Mouse (Mus musculus) C2C12 (cell line): ENCODE measurements around the gene Mark3. TPM values are rescaled to one million over a fixed set of nuclear protein-coding genes. Genes with fewer than 3 reads are reported as not detected.
A peak's percentile ranks its signal among the peaks of the same experiment; 100 is the strongest.

Experiments used
- H3K27me3 ChIP-seq: one replicate; pipeline ENCODE4 v1.6.1; 2011; ENCODE audit not compliant: control insufficient read depth, insufficient read depth, insufficient read length
- H3K36me3 ChIP-seq: one replicate; pipeline ENCODE4 v1.6.1; 2011; ENCODE audit not compliant: control insufficient read depth, insufficient read depth
- H3K4me3 ChIP-seq: one replicate; pipeline ENCODE4 v1.5.1; 2011; ENCODE audit warnings: mild to moderate bottlenecking, control low read depth; ENCODE audit not compliant: poor library complexity, insufficient read depth, severe bottlenecking
- H3K79me2 ChIP-seq: one replicate; pipeline ENCODE4 v1.6.1; 2011; ENCODE audit not compliant: control insufficient read depth, insufficient read depth
- H3K79me3 ChIP-seq: one replicate; pipeline ENCODE4 v1.6.1; 2011; ENCODE audit warnings: low read depth, control low read depth
- H3ac ChIP-seq: one replicate; pipeline ENCODE3; 2011; ENCODE audit warnings: low read depth; ENCODE audit not compliant: control insufficient read depth, insufficient read length
- CEBPB ChIP-seq: IDR thresholded peaks from one replicate; pipeline ENCODE4 v1.6.1; 2011; ENCODE audit warnings: low read depth, mild to moderate bottlenecking, control low read depth, moderate library complexity
- CTCF ChIP-seq: IDR thresholded peaks from one replicate; pipeline ENCODE4 v1.5.1; 2011; ENCODE audit not compliant: control insufficient read depth, insufficient read depth, insufficient read length
- FOSL1 ChIP-seq: IDR thresholded peaks from one replicate; pipeline ENCODE4 v1.8.0; 2011; ENCODE audit warnings: mild to moderate bottlenecking, low read length; ENCODE audit not compliant: poor library complexity, insufficient read depth, severe bottlenecking
- MAX ChIP-seq: IDR thresholded peaks from one replicate; pipeline ENCODE4 v1.6.1; 2011; ENCODE audit warnings: mild to moderate bottlenecking, control low read depth
- MYOD1 ChIP-seq: IDR thresholded peaks from one replicate; pipeline ENCODE4 v1.6.1; 2011; ENCODE audit warnings: low read depth; ENCODE audit not compliant: control insufficient read depth, insufficient read length
- MYOG ChIP-seq: IDR thresholded peaks from one replicate; pipeline ENCODE4 v1.6.1; 2011; ENCODE audit not compliant: control insufficient read depth, insufficient read length; ENCODE audit errors: extremely low read depth
- USF1 ChIP-seq: IDR thresholded peaks from one replicate; pipeline ENCODE4 v1.6.1; 2011; ENCODE audit warnings: low read depth, mild to moderate bottlenecking, control low read depth, moderate library complexity
- polyA plus RNA-seq: library from polyadenylated mRNA; unstranded; fragments of >200 nt; fragmentation: generic; extraction: Trizol; gene quantifications from one replicate; pipeline ENCODE4 v1.2.1, GENCODE M21; 2012; ENCODE audit warnings: missing spikeins

The Mark3 gene
- polyA plus RNA-seq, 1 experiment = 35.0 TPM

DNA sequence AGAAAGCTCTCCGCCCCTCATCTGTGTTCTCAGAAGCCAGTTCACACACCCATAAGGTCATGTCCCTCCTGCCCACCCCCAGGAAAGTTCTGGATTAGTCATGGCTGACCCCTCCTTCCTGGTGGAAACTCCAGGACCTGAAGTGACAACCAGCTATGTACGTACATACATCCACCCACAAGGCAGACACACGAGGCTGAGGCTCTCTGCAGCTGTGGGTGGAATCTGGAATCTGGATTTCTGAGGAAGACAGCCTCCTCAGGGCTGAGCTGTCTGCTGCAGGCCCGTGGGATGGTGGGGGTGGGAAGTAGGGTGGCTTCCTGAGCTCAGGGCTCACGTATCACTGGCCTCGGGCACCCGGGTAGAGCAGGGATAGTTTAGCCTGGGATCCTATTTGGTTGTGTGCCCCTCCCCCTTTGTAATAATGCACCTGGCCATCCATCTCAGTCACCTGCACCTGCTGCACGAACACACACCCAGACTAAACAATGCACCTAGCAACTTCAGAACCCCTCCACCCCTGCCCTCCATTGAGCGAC lies 126.7 kb downstream of the Mark3 start:
- H3ac ChIP-seq = no peak overlapping the region
- no peaks in the 10 kb centered on the region for H3K36me3 ChIP-seq
- H3K4me3 ChIP-seq = no peak overlapping the region

DNA sequence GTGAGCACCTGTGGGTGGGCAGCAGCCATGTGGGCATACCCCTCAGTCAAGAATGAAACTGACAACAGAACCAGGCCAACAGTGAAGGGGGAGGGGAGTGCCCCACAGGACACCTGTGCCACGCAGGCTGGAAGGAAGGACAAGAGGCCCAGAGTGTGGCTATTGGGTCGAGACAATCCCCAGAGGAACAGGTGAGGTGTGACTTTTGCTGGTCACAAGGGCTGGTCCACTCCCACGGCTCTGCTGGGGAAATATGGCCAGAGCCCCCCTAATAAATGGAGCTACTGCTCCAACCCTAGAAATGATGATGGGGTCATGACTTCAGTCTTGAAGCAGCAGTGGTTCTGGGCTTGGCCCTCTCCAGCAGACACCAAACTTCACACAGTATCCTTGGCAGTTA lies 129.0 kb downstream of the Mark3 start:
- Histone ChIP-seq H3K4me3 (no peak overlapping the region), H3K27me3 (no peaks in the 10 kb centered on the region), H3K36me3 (no peaks in the 10 kb centered on the region), H3K79me2 (no peaks in the 10 kb centered on the region), H3K79me3 (no peaks in the 10 kb centered on the region), H3ac (no peak overlapping the region)
- no peak for TF ChIP-seq USF1
- no peak for TF ChIP-seq CEBPB
- no peak for TF ChIP-seq CTCF
- TF ChIP-seq MYOG = no peak

More for the DNA sequence above, 126.7 kb downstream of the Mark3 start:
- TF ChIP-seq USF1 (no peak), MYOG (no peak), MYOD1 (no peak), CEBPB (no peak), CTCF (no peak), MAX (no peak), FOSL1 (no peak)
- no peaks in the 10 kb centered on the region for H3K79me3 ChIP-seq
- no peaks in the 10 kb centered on the region for H3K27me3 ChIP-seq
- no peaks in the 10 kb centered on the region for H3K79me2 ChIP-seq

DNA sequence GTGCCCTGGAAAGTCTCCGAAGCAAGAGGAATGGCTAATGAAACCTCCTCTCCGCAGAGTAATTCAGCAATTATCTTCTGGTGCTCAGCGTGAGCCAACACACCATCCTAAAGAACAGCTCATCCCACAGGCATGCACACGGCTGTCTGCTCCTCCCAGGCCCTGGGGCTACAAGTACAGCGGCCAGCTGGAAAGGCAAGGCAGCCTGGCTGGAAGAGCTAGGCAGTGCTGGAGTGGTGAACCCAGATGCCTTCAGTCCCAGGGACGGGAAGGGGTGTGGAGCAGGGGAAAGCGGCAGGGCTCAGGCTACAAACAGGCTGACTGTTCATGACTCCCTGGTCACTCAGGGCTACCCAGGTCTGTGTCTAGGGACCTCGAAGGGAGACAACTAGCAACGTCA lies 130.3 kb downstream of the Mark3 start:
- no peak for TF ChIP-seq CTCF
- TF ChIP-seq MAX = peak; percentile 84
- TF ChIP-seq FOSL1 = peak; percentile 69
- no peak for TF ChIP-seq CEBPB
- no peak for TF ChIP-seq USF1
- no peak for TF ChIP-seq MYOG
- TF ChIP-seq MYOD1 = peak; percentile 69
- H3K79me3 ChIP-seq = no peaks in the 10 kb centered on the region
- peaks cover 11% of the 10 kb centered on the region for H3K36me3 ChIP-seq
- H3ac ChIP-seq = peak overlapping the region; percentile 6
- H3K79me2 ChIP-seq = no peaks in the 10 kb centered on the region
- no peak overlapping the region for H3K4me3 ChIP-seq
- H3K27me3 ChIP-seq = no peaks in the 10 kb centered on the region

DNA sequence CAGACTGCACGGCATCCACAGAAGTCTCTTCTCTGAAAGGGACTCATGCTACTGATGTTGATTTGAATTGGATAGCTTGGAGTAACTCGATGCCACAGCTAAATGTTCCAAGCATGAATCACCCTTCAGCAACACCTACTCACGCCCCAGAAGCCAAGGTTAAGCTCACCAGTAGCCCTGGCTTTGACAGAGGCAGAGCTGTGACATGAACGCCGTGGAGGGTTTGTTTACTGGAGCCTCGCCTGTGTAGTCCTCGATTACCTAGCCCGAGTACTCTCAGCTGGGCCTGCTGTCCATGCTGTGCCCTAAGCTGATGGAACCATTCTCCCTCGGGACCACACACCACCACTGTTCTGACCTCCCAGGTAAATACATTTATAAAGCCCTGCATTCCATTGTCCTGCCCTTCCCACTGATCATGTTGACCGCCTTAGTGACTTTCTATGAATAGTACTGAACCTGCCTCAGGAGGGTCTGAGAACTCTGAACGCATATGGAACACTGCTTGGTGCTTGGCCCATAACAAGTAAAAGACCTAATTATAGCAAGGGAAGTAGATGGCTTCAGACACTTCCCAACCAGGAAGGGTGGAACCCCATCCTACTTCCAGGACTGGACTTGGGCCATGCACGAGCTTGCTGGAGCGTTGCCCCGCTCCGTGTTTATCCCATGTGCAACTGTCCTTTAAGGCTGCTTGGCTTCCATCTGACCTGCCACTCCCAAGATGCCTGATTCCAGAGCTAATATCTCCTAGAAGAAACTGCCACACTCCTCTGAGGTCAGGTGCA lies 131.1 kb downstream of the Mark3 start:
- TF ChIP-seq MYOD1 = no peak
- no peak for TF ChIP-seq FOSL1
- peak; percentile 48 for TF ChIP-seq MAX
- no peak for TF ChIP-seq USF1
- TF ChIP-seq CEBPB = no peak
- TF ChIP-seq CTCF = no peak
- no peak for TF ChIP-seq MYOG
- H3ac ChIP-seq = no peak overlapping the region
- no peaks in the 10 kb centered on the region for H3K27me3 ChIP-seq
- H3K36me3 ChIP-seq = peaks cover 16% of the 10 kb centered on the region
- H3K79me2 ChIP-seq = peaks cover 6% of the 10 kb centered on the region
- H3K79me3 ChIP-seq = peaks cover 3% of the 10 kb centered on the region
- no peak overlapping the region for H3K4me3 ChIP-seq

Other genes with a start within 250 kb of the Mark3 start
- gene Cdc42bpb, start 196.8 kb upstream of the Mark3 start, polyA plus RNA-seq = 48.1 TPM
- gene Lbhd2, start 167.7 kb upstream of the Mark3 start, polyA plus RNA-seq = not detected
- 58.3 TPM for gene Exoc3l4, start 157.5 kb upstream of the Mark3 start, polyA plus RNA-seq
- gene Tnfaip2, start 132.1 kb upstream of the Mark3 start, polyA plus RNA-seq = 119 TPM
- 2.1 TPM for gene Gm266, start 88.7 kb upstream of the Mark3 start, polyA plus RNA-seq
- 91.0 TPM for gene Eif5, start 36.5 kb upstream of the Mark3 start, polyA plus RNA-seq
- 61.4 TPM for gene Ckb, start 97.8 kb downstream of the Mark3 start, polyA plus RNA-seq
- 32.1 TPM for gene Trmt61a, start 103.6 kb downstream of the Mark3 start, polyA plus RNA-seq
- 20.6 TPM for gene Bag5, start 138.7 kb downstream of the Mark3 start, polyA plus RNA-seq
- 29.9 TPM for gene Apopt1, start 138.7 kb downstream of the Mark3 start, polyA plus RNA-seq
- gene Klc1, start 184.3 kb downstream of the Mark3 start, polyA plus RNA-seq = 116 TPM
- 4.8 TPM for gene Xrcc3, start 239.3 kb downstream of the Mark3 start, polyA plus RNA-seq
- gene Zfyve21, start 239.6 kb downstream of the Mark3 start, polyA plus RNA-seq = 40.0 TPM